ENCODE assay signal across 8 mouse cellular contexts in genomic region chr11:6599011-6599681, GRCm38 (mm10). TPM values are rescaled to one million over a fixed set of nuclear protein-coding genes. Genes with fewer than 3 reads are reported as not detected.
A peak's percentile ranks its signal among the peaks of the same experiment; 100 is the strongest.
DNase-seq lines count a peak whose midpoint lies in the region; ATAC-seq lines count a peak whose summit lies in the region.

No protein-coding gene starts in this region.

- H3K9me3 ChIP-seq in hindbrain, embryonic 14.5 days (ENCODE audit: control insufficient read depth, low read length): no peaks in the 10 kb centered on the region

- peaks cover 52% of the 10 kb centered on the region for H3K4me1 ChIP-seq in hindbrain, embryonic 14.5 days (replicated peaks; ENCODE audit: control insufficient read depth, insufficient read depth, low read length)

- peak overlapping the region; percentile 78 for H3K27ac ChIP-seq in hindbrain, embryonic 14.5 days

- peaks cover 75% of the 10 kb centered on the region for H3K36me3 ChIP-seq in hindbrain, embryonic 14.5 days (replicated peaks; ENCODE audit: control insufficient read depth, insufficient read depth)

- no peaks in the 10 kb centered on the region for H3K27me3 ChIP-seq in hindbrain, embryonic 14.5 days (ENCODE audit: control insufficient read depth, insufficient read depth, low read length)

- H3K9ac ChIP-seq in hindbrain, embryonic 14.5 days: peak overlapping the region; percentile 60

- WGBS in hindbrain, embryonic 14.5 days: 9% methylated on average over 27 of the region's 27 CpGs

- H3K4me2 ChIP-seq in hindbrain, embryonic 14.5 days (replicated peaks): peak overlapping the region; percentile 55

- H3K4me3 ChIP-seq in hindbrain, embryonic 14.5 days (replicated peaks; ENCODE audit: low read length): peak overlapping the region; percentile 20

- peak; percentile 39 to 56 for DNase-seq in layer of hippocampus, postnatal 10 days (ENCODE audit: low spot score in 2 of 2)
- DNase-seq in layer of hippocampus, adult 8-10 months (ENCODE audit: low spot score in 2 of 2): no peak
- peak; percentile 17 for DNase-seq in embryo, embryonic 11.5 days (ENCODE audit: low read depth, low spot score)
- peak; percentile 28 for DNase-seq in hindbrain, embryonic 14.5 days (ENCODE audit: low spot score)
- DNase-seq in neural tube, embryonic 10.5 days (ENCODE audit: extremely low spot score, low spot score): peak; percentile 55
- no peak for DNase-seq in ovary, postnatal 10 days (ENCODE audit: low spot score)
- no peak for DNase-seq in Muller cell, postnatal 12 days (ENCODE audit: inconsistent ontology term)

- ATAC-seq in hindbrain, embryonic 14.5 days (ENCODE audit: low FRiP score): peak; percentile 27
- no peak for ATAC-seq in inflammation-experienced regulatory T-cells, adult 6 months

RNA-seq across cellular contexts. Expression of gene Nacad, which starts 6.7 kb away (rescaled TPM):
- 10 to 100 TPM; 68.6 to 75.4 TPM for total RNA-seq in layer of hippocampus, postnatal 10 days (2021)
- 10 to 100 TPM; 35.7 to 52.6 (median 47.5) TPM for total RNA-seq in layer of hippocampus, adult 8-10 months (2022)
- 75.2 and 75.9 TPM in 2 replicates for polyA plus RNA-seq in hindbrain, embryonic 14.5 days (2014; fragmentation: Nextera tagmentation; extraction: Ambion mirVana)
- polyA plus RNA-seq in inflammation-experienced regulatory T-cells, adult 6 months (2017; shearing (Covaris generic)): not detected

RNA-seq across cellular contexts. Expression of gene Tbrg4, which starts 26.7 kb away (rescaled TPM):
- total RNA-seq in layer of hippocampus, postnatal 10 days (2021): 10 to 100 TPM; 52.8 to 53.3 TPM
- total RNA-seq in layer of hippocampus, adult 8-10 months (2022): 10 to 100 TPM; 45.5 to 52.5 (median 48.4) TPM
- polyA plus RNA-seq in hindbrain, embryonic 14.5 days (2014; fragmentation: Nextera tagmentation; extraction: Ambion mirVana): 25.7 and 26.5 TPM in 2 replicates
- polyA plus RNA-seq in inflammation-experienced regulatory T-cells, adult 6 months (2017; shearing (Covaris generic)): 10 to 100 TPM; 29.0 to 32.2 (median 31.4) TPM

RNA-seq across cellular contexts. Expression of gene Wap, which starts 39.3 kb away (rescaled TPM):
- total RNA-seq in layer of hippocampus, postnatal 10 days (2021): not detected
- total RNA-seq in layer of hippocampus, adult 8-10 months (2022): not detected
- polyA plus RNA-seq in hindbrain, embryonic 14.5 days (2014; fragmentation: Nextera tagmentation; extraction: Ambion mirVana): not detected in 2 replicates
- polyA plus RNA-seq in inflammation-experienced regulatory T-cells, adult 6 months (2017; shearing (Covaris generic)): not detected

RNA-seq across cellular contexts. Expression of gene Ccm2, which starts 52.5 kb away (rescaled TPM):
- total RNA-seq in layer of hippocampus, postnatal 10 days (2021): 10 to 100 TPM; 52.4 to 57.9 TPM
- 10 to 100 TPM; 47.4 to 53.9 (median 52.2) TPM for total RNA-seq in layer of hippocampus, adult 8-10 months (2022)
- polyA plus RNA-seq in hindbrain, embryonic 14.5 days (2014; fragmentation: Nextera tagmentation; extraction: Ambion mirVana): 89.0 and 89.4 TPM in 2 replicates
- polyA plus RNA-seq in inflammation-experienced regulatory T-cells, adult 6 months (2017; shearing (Covaris generic)): 100 to 1,000 TPM in 2 of 3 experiments, 10 to 100 TPM in 1; 98.6 to 202 (median 183) TPM

RNA-seq across cellular contexts. Expression of gene Ramp3, which starts 59.2 kb away (rescaled TPM):
- total RNA-seq in layer of hippocampus, postnatal 10 days (2021): 1 to 10 TPM; 5.4 to 6.8 TPM
- 1 to 10 TPM; 4.8 to 7.3 (median 6.9) TPM for total RNA-seq in layer of hippocampus, adult 8-10 months (2022)
- 22.1 and 26.7 TPM in 2 replicates for polyA plus RNA-seq in hindbrain, embryonic 14.5 days (2014; fragmentation: Nextera tagmentation; extraction: Ambion mirVana)
- 1 to 10 TPM; 4.2 to 6.8 (median 5.6) TPM for polyA plus RNA-seq in inflammation-experienced regulatory T-cells, adult 6 months (2017; shearing (Covaris generic))

Comparison
In these comparisons a context has a peak if more than half of its experiments do, and no peak if none do; other contexts are left out.
1. DNase-seq: peak in layer of hippocampus, postnatal 10 days (2 of 2), embryo, embryonic 11.5 days (single experiment), hindbrain, embryonic 14.5 days (single experiment) and neural tube, embryonic 10.5 days (single experiment); none in layer of hippocampus, adult 8-10 months (0 of 2), ovary, postnatal 10 days (single experiment) and Muller cell, postnatal 12 days (single experiment).